Mouse (Mus musculus) CH12.LX (cell line): ENCODE measurements at regions not wholly inside any gene's neighbourhood (a gene's known extent, or its start where the extent isn't known, plus 50 kb on each side); places are given as distances from the start of the nearest gene placed in this dataset.

ENCODE experiments used
- CTCF ChIP-seq, 2 experiments: IDR thresholded peaks in 1 of 2; conservative IDR thresholded peaks in 1 of 2; 2 replicates each; pipeline ENCODE4 v1.5.1; 2011 to 2012; ENCODE audit warnings: low read depth in 2 of 2, low read length in 2 of 2, improper control_type of control experiment in 1 of 2, inconsistent platforms in 1 of 2, mild to moderate bottlenecking in 1 of 2, moderate library complexity in 1 of 2
- MAFK ChIP-seq: IDR thresholded peaks from 2 replicates; pipeline ENCODE4 v1.6.1; 2011; ENCODE audit warnings: low read length, improper control_type of control experiment; ENCODE audit not compliant: insufficient replicate concordance
- MEF2A ChIP-seq: IDR thresholded peaks from 2 replicates; pipeline ENCODE4 v1.6.1; 2014; ENCODE audit warnings: low read depth, mild to moderate bottlenecking, inconsistent platforms, low read length, improper control_type of control experiment, borderline replicate concordance
- POLR2A ChIP-seq: IDR thresholded peaks from 2 replicates; pipeline ENCODE4 v1.6.1; 2011; ENCODE audit warnings: low read depth, mild to moderate bottlenecking, improper control_type of control experiment, low read length
- RAD21 ChIP-seq: IDR thresholded peaks from 2 replicates; pipeline ENCODE4 v1.6.1; 2011; ENCODE audit warnings: low read depth, mild to moderate bottlenecking, low read length, improper control_type of control experiment, moderate library complexity
- RCOR1 ChIP-seq: conservative IDR thresholded peaks from 2 replicates; pipeline ENCODE4 v1.6.1; 2012; ENCODE audit warnings: low read depth, mild to moderate bottlenecking, inconsistent platforms, low read length, improper control_type of control experiment
- ZKSCAN1 ChIP-seq: IDR thresholded peaks from 2 replicates; pipeline ENCODE4 v1.6.1; 2012; ENCODE audit warnings: low read depth, inconsistent platforms, low read length, improper control_type of control experiment, borderline replicate concordance
- ZMIZ1 ChIP-seq: IDR thresholded peaks from 2 replicates; pipeline ENCODE4 v1.6.1; 2012; ENCODE audit warnings: low read depth, mild to moderate bottlenecking, inconsistent platforms, low read length, improper control_type of control experiment

GRCm38 (mm10) chr17:62199559-62199958 is 681.6 kb downstream of the Efna5 start:
- TF ChIP-seq CTCF (conservative IDR thresholded peaks at IDR 0.05 in 1 of 2, IDR thresholded peaks at IDR 0.05 in 1 of 2; ENCODE audit: low read depth in 2 of 2, low read length in 2 of 2) (no peak), POLR2A (no peak), MAFK (no peak), MEF2A (no peak), RCOR1 (no peak), ZKSCAN1 (no peak), ZMIZ1 (no peak), RAD21 (no peak)
